Mouse (Mus musculus) midbrain, embryonic 16.5 days (tissue): ENCODE measurements around the gene Trim11. TPM values are rescaled to one million over a fixed set of nuclear protein-coding genes. Genes with fewer than 3 reads are reported as not detected.

Experiments
- ATAC-seq: fragments of 200-750 bp; cut with Nextera tagmentation; 2 replicates; pipeline ENCODE4 v1.8.0; 2017; ENCODE audit warnings: moderate TSS enrichment
- H3K27ac ChIP-seq: fragments of 300-500 bp; sonication (generic); 2 replicates; pipeline ENCODE4 v1.5.1; 2014; ENCODE audit warnings: mild to moderate bottlenecking, low read length, mixed read lengths
- H3K27me3 ChIP-seq: fragments of 300-500 bp; sonication (generic); 2 replicates; pipeline ENCODE4 v1.6.1; 2014; ENCODE audit warnings: low read depth, low read length, mixed read lengths; ENCODE audit not compliant: control insufficient read depth, insufficient read depth
- H3K36me3 ChIP-seq: fragments of 300-500 bp; sonication (generic); 2 replicates; pipeline ENCODE4 v1.6.1; 2014; ENCODE audit warnings: mild to moderate bottlenecking, low read length, moderate library complexity, mixed read lengths; ENCODE audit not compliant: control insufficient read depth, insufficient read depth
- H3K4me1 ChIP-seq: fragments of 300-500 bp; sonication (generic); 2 replicates; pipeline ENCODE4 v1.6.1; 2014; ENCODE audit warnings: mild to moderate bottlenecking, low read length, mixed read lengths; ENCODE audit not compliant: control insufficient read depth, insufficient read depth
- H3K4me2 ChIP-seq: fragments of 300-500 bp; sonication (generic); 2 replicates; pipeline ENCODE4 v1.6.1; 2014; ENCODE audit warnings: mild to moderate bottlenecking, low read length, mixed read lengths
- H3K4me3 ChIP-seq: fragments of 300-500 bp; sonication (generic); 2 replicates; pipeline ENCODE4 v1.5.1; 2014; ENCODE audit warnings: low read depth, mild to moderate bottlenecking, low read length, moderate library complexity, mixed read lengths
- H3K9ac ChIP-seq: fragments of 300-500 bp; sonication (generic); 2 replicates; pipeline ENCODE4 v1.6.1; 2014; ENCODE audit warnings: low read depth, low read length, mixed read lengths
- H3K9me3 ChIP-seq: fragments of 300-500 bp; sonication (generic); replicated peaks from 2 replicates; pipeline ENCODE4 v1.6.1; 2014; ENCODE audit warnings: mild to moderate bottlenecking, low read length, mixed read lengths; ENCODE audit not compliant: control insufficient read depth, poor library complexity, severe bottlenecking
- WGBS: fragments of 180-500 bp; shearing (Covaris S2); extraction: QIAGEN DNeasy Blood & Tissue Kit; methylation state at CpG from one replicate; pipeline ENCODE4 v1.1.7; 2014; 5-methylcytosine and 5-hydroxymethylcytosine counted together
- polyA plus RNA-seq: library from polyadenylated mRNA; unstranded; fragments of >200 nt; fragmentation: Nextera tagmentation; extraction: Ambion mirVana; gene quantifications from 2 replicates; pipeline ENCODE4 v1.2.1, GENCODE M21; 2015

The Trim11 gene
- polyA plus RNA-seq, 1 experiment from 2014 or later: 19.5 TPM

- Histone ChIP-seq H3K4me3 (no peak overlapping the region), H3K27ac (no peak overlapping the region), H3K36me3 (peaks cover 27% of the 10 kb centered on the region), H3K9me3 (no peaks in the 10 kb centered on the region), H3K27me3 (peaks cover 8% of the 10 kb centered on the region; the same call in 1 of the 2 replicates), H3K4me1 (no peaks in the 10 kb centered on the region), H3K4me2 (no peak overlapping the region), H3K9ac (no peak overlapping the region)
- WGBS: 82% methylated on average over 3 of the region's 3 CpGs
- no peak for ATAC-seq
These were observed 14.0 kb downstream of the Trim11 start for GRCm38 (mm10) chr11:58991911-58992310.

DNA sequence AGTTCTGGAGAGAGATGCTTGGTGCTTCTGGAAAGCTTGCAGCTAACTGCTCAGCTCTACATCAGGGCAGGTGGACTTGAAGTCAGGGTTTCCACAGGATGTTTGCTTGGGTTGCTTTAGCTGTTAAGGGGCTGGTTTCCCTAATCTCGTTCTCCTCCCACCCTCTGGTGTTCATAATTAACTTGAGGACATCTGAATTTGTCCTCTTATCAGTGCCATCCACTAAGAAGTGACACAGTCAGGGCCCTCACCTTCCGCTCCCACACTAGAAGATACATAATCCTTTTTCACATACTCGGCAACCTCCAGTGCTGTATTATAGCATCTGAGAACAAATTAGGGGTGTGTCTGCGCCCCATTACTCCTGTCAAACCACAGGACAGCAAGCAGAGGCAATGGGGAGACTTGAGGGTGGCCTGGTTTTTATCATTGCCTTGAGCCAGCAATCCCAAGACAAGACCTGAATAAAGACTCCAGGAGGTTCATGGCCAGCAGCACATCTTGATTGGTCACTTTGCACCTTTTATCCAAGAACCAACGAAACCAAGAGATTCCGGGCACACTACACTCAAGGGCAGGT, 15.3 kb downstream of the Trim11 start:
- WGBS: 78% methylated on average over 6 of the region's 6 CpGs
- peaks cover 8% of the 10 kb centered on the region; the same call in 1 of the 2 replicates for H3K27me3 ChIP-seq
- H3K9me3 ChIP-seq: no peaks in the 10 kb centered on the region
- no peaks in the 10 kb centered on the region for H3K4me1 ChIP-seq
- no peak overlapping the region for H3K4me3 ChIP-seq
- no peak for ATAC-seq
- no peak overlapping the region for H3K27ac ChIP-seq
- peaks cover 23% of the 10 kb centered on the region for H3K36me3 ChIP-seq
- H3K4me2 ChIP-seq: no peak overlapping the region
- no peak overlapping the region for H3K9ac ChIP-seq

DNA sequence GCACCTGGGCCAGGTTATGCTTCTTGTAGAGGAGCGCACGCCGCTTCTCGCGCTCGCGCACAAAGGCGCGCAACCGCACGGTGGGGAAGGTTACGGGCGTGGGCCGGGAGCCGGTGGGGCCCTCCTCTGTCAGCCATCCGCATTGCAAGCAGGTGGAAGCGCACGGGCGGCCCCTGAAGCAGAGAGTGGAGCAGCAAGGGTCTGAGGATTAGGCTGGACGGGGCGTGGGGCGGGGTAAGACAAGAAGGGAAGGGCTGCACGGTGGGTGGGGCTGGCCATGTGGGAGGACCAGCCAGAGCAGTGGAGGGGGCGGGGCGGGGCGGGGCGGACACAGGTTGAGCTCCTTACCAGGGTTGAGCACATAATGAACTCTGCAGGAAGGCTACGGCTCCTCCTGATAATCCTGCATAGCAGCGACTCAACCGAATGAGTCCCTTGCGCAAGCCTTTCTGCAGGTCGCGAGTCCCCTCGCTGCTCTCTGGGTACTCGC, 16.5 kb downstream of the Trim11 start:
- Histone ChIP-seq H3K36me3 (peaks cover 13% of the 10 kb centered on the region), H3K9ac (peak overlapping the region; percentile 67), H3K9me3 (no peaks in the 10 kb centered on the region), H3K27ac (no peak overlapping the region), H3K27me3 (peaks cover 8% of the 10 kb centered on the region; the same call in 1 of the 2 replicates), H3K4me2 (peak overlapping the region; percentile 79), H3K4me3 (peak overlapping the region; percentile 47), H3K4me1 (no peaks in the 10 kb centered on the region)
- ATAC-seq: peak; percentile 69
- WGBS: 1% methylated on average over 32 of the region's 35 CpGs

DNA sequence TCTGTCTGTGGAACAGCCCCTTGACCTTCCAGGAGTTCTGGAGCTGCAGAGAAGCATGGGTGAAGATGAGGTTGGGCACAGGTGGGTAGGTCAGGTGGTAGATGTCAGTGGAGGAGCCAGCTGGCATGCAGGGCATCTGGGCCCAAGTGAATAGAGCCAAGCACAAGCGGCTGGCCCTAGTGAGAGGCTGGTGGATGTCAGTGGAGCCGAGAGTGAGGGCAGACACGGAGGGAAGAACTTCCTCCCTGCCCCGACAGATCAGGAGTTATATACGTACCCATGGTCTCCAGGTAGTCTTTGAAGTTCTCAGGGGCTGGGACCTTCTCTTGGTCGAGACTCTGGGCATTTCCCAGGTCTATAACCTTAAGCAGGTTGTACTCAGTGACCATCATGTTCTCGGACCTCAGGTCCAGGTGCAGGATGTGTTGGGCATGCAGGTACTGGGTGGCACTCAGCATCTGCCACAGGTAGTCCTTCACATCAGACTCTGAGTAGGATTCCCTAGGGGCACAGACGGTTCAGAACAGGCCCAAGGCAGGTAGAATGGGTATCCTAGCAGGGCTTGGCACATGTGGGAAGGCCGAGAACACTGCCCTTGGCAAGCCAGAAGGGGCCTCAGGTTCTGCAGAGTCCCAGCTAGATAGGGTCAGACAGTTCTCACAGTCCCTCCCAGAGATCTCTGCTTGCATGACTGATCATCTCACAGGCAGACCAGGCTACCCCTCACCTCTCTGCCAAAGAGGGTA, 17.3 kb downstream of the Trim11 start:
- no peaks in the 10 kb centered on the region for H3K4me1 ChIP-seq
- no peak overlapping the region for H3K27ac ChIP-seq
- WGBS: 80% methylated on average over 9 of the region's 9 CpGs
- peaks cover 7% of the 10 kb centered on the region for H3K36me3 ChIP-seq
- no peak for ATAC-seq
- peak overlapping the region; percentile 47 for H3K4me3 ChIP-seq
- no peak overlapping the region for H3K9ac ChIP-seq
- peak overlapping the region; percentile 79; the same call in 1 of the 2 replicates for H3K4me2 ChIP-seq
- H3K27me3 ChIP-seq: peaks cover 8% of the 10 kb centered on the region; the same call in 1 of the 2 replicates
- no peaks in the 10 kb centered on the region for H3K9me3 ChIP-seq

GRCm38 (mm10) chr11:58995807-58996370, 18.0 kb downstream of the Trim11 start:
- WGBS: 52% methylated on average over 10 of the region's 12 CpGs
- Histone ChIP-seq H3K27me3 (peaks cover 8% of the 10 kb centered on the region; the same call in 1 of the 2 replicates), H3K4me3 (no peak overlapping the region), H3K36me3 (peaks cover 1% of the 10 kb centered on the region; the same call in 1 of the 2 replicates), H3K4me1 (no peaks in the 10 kb centered on the region), H3K4me2 (no peak overlapping the region), H3K9ac (no peak overlapping the region), H3K27ac (no peak overlapping the region), H3K9me3 (no peaks in the 10 kb centered on the region)
- no peak for ATAC-seq

GRCm38 (mm10) chr11:58997541-58997940, 19.6 kb downstream of the Trim11 start:
- ATAC-seq: no peak
- peaks cover 8% of the 10 kb centered on the region; the same call in 1 of the 2 replicates for H3K27me3 ChIP-seq
- no peak overlapping the region for H3K27ac ChIP-seq
- H3K9me3 ChIP-seq: no peaks in the 10 kb centered on the region
- no peak overlapping the region for H3K4me2 ChIP-seq
- H3K4me3 ChIP-seq: no peak overlapping the region
- H3K9ac ChIP-seq: no peak overlapping the region
- no peaks in the 10 kb centered on the region for H3K36me3 ChIP-seq
- 89% methylated on average over 5 of the region's 5 CpGs for WGBS
- H3K4me1 ChIP-seq: no peaks in the 10 kb centered on the region

DNA sequence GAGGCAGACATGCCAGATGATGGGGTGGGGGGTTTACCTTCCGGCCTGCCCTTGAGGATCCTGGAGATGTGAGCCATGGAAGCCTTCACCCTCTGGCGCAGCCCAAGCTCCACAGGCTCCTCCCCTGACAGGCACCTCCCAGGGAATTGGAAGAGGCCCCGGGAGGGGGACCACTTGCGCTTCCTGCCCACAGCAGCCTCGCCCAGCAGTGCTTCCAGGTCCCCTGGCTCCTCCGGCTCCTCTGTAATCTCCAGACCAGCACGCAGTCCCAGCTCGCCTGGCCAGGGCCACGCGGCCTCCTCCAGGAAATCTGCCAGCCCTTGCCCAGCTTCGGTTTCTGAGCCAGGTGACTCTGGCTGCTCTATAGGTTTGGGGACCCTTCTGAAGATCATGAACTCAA, 21.3 kb downstream of the Trim11 start:
- WGBS: 69% methylated on average over 11 of the region's 11 CpGs
- Histone ChIP-seq H3K27me3 (peaks cover 8% of the 10 kb centered on the region; the same call in 1 of the 2 replicates), H3K4me3 (no peak overlapping the region), H3K4me1 (no peaks in the 10 kb centered on the region), H3K9ac (no peak overlapping the region), H3K9me3 (no peaks in the 10 kb centered on the region), H3K27ac (no peak overlapping the region), H3K4me2 (no peak overlapping the region), H3K36me3 (no peaks in the 10 kb centered on the region)
- no peak for ATAC-seq

DNA sequence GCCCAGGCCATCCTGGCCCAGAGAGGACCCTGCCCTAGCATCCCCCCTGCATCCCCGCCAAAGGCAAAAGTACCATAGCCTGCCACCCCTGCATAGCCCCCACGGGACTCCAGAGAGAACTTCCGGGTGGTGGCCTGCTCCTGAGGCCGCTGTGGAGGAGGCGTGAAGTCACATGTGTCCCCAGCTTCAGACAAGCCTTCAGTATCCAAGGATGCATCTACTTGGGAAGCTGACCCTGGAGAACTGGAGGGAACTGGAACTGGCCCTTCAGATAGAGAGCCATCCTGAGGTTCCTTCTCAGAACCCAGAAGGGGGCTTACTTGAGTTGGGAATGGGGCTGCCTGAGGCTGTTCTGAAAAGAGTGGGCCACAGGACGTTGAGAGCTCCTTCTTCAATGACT, 21.9 kb downstream of the Trim11 start:
- no peak for ATAC-seq
- H3K9me3 ChIP-seq: no peaks in the 10 kb centered on the region
- no peak overlapping the region for H3K4me2 ChIP-seq
- no peak overlapping the region for H3K4me3 ChIP-seq
- H3K27ac ChIP-seq: no peak overlapping the region
- H3K36me3 ChIP-seq: no peaks in the 10 kb centered on the region
- H3K4me1 ChIP-seq: no peaks in the 10 kb centered on the region
- WGBS: 87% methylated on average over 6 of the region's 6 CpGs
- peaks cover 8% of the 10 kb centered on the region; the same call in 1 of the 2 replicates for H3K27me3 ChIP-seq
- H3K9ac ChIP-seq: no peak overlapping the region

GRCm38 (mm10) chr11:59000635-59001034, 22.7 kb downstream of the Trim11 start:
- 94% methylated on average over 21 of the region's 21 CpGs for WGBS
- Histone ChIP-seq H3K9me3 (no peaks in the 10 kb centered on the region), H3K9ac (no peak overlapping the region), H3K4me2 (no peak overlapping the region), H3K27me3 (peaks cover 2% of the 10 kb centered on the region; the same call in 1 of the 2 replicates), H3K4me1 (no peaks in the 10 kb centered on the region), H3K27ac (no peak overlapping the region), H3K4me3 (no peak overlapping the region), H3K36me3 (no peaks in the 10 kb centered on the region)
- no peak for ATAC-seq
